Mouse (Mus musculus): ENCODE data around the gene Oaz1.

DNA sequence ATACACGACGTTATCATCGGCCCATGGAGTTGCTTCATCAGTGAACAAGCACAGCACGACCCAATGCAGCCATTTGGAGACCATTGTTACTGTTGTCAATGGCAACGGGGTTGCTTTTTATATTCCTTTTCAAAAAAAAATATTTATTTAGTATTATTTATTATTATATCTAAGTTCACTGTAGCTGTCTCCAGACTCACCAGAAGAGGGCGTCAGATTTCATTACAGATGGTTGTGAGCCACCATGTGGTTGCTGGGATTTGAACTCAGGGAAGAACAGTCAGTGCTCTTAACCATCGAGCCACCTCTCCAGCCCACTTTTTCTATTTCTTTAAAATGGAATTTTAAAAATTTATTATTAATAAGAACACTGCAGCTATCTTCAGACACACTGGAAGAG lies 11.7 kb upstream of the Oaz1 start:
- TF ChIP-seq POLR2A (IDR thresholded peaks at IDR 0.05; ENCODE audit: borderline replicate concordance, low read depth, low read length) (no peak), CTCF (IDR thresholded peaks at IDR 0.05; ENCODE audit: low read depth, low read length) (no peak)
